Mouse (Mus musculus): Measurements from ENCODE around the gene Nudc. TPM values are rescaled to one million over a fixed set of nuclear protein-coding genes. Genes with fewer than 3 reads are reported as not detected.

The Nudc gene
- polyA plus RNA-seq, 1 experiment from 2014 or later = 199 TPM

DNA sequence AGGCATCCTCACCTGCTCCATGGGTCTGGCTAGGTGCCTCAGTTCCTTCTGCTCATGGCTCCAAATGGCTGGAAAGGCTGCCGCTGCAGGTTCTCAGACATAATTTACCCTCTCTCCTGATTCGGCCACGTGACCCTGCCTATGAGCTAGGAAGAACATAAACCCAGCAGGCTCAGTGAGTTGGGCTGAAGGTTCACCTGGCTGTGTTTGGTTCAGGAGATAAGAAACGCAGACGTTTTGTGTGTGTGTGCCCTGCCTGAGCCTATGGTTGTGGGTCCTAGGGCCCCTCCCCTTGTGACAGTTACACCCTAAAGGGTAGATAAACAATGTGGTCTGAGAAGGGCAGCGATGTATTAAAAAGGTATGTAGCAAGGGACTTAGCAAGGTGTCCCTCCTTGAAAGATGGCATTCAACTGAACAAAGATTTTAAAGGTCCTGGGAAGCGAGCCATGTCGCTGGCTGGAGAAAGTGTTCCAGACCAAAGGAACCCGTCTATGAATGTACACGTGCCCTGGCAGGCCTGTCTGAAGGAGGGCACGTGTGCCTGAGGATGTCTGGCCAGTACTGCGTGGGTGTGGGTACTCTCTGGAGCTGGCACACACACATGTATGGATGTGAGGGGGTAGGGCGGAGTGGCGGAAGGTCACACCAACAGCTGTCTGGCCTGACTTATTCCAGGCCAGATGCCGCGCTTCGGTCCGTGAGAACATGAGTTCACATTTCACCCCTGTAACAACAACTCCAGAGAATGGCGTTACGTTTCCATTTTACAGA is 57.0 kb downstream of the Nudc start:
- H3K9ac ChIP-seq = no peak overlapping the region
- H3K4me1 ChIP-seq (replicated peaks) = peaks cover 34% of the 10 kb centered on the region
- no peaks in the 10 kb centered on the region for H3K36me3 ChIP-seq
- H3K27ac ChIP-seq = no peak overlapping the region
- 82% methylated on average over 20 of the region's 20 CpGs for WGBS
- no peak overlapping the region for H3K4me2 ChIP-seq
- H3K4me3 ChIP-seq = no peak overlapping the region
- no peaks in the 10 kb centered on the region for H3K9me3 ChIP-seq (replicated peaks)
- H3K27me3 ChIP-seq = 0 out of 2 replicates have a peak, but pooled peaks cover 4% of the 10 kb centered on the region
- ATAC-seq (replicated peaks; ENCODE audit: insufficient number of reproducible peaks, insufficient read depth, low FRiP score, low read depth) = no peak

DNA sequence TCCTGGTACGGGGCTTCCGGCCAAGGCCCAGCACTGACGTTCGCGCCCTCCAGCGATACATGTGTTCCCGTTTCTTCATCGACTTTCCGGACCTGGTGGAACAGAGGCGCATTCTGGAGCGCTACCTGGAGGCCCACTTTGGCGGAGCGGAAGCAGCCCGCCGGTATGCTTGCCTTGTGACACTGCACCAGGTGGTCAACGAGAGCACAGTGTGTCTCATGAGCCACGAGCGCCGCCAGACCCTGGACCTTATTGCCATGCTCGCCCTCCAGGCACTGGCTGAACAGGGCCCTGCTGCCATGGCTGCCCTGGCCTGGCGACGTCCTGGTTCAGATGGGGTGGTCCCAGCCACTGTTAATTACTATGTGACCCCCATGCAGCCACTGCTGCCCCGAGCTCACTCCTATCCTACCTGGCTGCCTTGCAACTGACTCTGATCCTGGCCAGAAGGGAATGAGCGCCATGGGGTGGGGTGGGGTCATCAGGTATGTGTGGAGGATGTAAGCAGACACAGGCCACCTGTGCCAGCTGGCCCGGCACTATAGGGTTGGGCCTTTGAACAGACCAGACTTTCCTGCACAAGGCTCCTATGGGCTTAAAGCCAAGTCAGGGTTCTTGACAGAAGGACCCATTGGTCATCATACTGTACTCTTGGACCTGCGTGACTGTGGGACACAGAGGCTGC is 59.0 kb downstream of the Nudc start:
- no peak overlapping the region for H3K4me3 ChIP-seq
- no peak overlapping the region for H3K27ac ChIP-seq
- 91% methylated on average over 26 of the region's 26 CpGs for WGBS
- H3K4me1 ChIP-seq (replicated peaks) = peaks cover 31% of the 10 kb centered on the region
- H3K27me3 ChIP-seq = peaks cover 15% of the 10 kb centered on the region
- no peak for ATAC-seq (replicated peaks; ENCODE audit: insufficient number of reproducible peaks, insufficient read depth, low FRiP score, low read depth)
- H3K4me2 ChIP-seq = no peak overlapping the region
- no peak overlapping the region for H3K9ac ChIP-seq
- no peaks in the 10 kb centered on the region for H3K9me3 ChIP-seq (replicated peaks)
- no peaks in the 10 kb centered on the region for H3K36me3 ChIP-seq

DNA sequence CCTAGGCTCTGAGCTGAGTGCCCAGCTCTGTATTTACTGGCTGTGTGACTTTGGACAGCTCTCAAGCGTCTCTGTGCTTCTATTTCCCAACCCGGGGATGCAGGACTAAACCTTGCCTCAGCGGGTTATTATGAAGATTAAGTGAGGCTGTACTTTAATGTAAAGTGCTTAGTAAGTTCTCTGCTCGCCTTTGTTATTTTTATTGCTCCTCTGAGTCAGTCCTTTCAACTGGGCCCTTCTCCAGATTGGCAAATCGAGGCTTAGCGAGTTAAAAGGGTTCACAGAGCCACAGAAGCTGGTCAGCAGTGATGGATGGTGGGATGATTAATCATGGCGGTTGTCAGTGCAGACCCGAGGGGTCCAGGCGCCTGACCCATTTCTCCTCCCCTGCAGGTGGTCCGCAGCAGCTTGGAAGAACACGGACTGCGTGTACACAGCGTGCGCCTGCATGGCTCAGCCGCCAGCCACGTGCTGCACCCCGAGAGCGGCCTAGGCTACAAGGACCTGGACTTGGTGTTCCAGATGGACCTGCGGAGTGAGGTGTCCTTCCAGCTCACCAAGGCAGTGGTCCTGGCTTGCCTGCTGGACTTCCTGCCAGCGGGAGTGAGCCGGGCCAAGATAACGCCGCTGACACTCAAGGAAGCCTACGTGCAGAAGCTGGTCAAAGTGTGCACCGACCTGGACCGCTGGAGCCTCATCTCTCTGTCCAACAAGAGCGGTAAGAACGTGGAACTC is 59.9 kb downstream of the Nudc start:
- Histone ChIP-seq H3K9me3 (replicated peaks) (no peaks in the 10 kb centered on the region), H3K4me3 (no peak overlapping the region), H3K36me3 (no peaks in the 10 kb centered on the region), H3K27ac (no peak overlapping the region), H3K4me2 (no peak overlapping the region), H3K4me1 (replicated peaks) (peaks cover 27% of the 10 kb centered on the region), H3K27me3 (peaks cover 25% of the 10 kb centered on the region), H3K9ac (no peak overlapping the region)
- WGBS = 82% methylated on average over 28 of the region's 28 CpGs
- ATAC-seq (replicated peaks; ENCODE audit: insufficient number of reproducible peaks, insufficient read depth, low FRiP score, low read depth) = no peak

DNA sequence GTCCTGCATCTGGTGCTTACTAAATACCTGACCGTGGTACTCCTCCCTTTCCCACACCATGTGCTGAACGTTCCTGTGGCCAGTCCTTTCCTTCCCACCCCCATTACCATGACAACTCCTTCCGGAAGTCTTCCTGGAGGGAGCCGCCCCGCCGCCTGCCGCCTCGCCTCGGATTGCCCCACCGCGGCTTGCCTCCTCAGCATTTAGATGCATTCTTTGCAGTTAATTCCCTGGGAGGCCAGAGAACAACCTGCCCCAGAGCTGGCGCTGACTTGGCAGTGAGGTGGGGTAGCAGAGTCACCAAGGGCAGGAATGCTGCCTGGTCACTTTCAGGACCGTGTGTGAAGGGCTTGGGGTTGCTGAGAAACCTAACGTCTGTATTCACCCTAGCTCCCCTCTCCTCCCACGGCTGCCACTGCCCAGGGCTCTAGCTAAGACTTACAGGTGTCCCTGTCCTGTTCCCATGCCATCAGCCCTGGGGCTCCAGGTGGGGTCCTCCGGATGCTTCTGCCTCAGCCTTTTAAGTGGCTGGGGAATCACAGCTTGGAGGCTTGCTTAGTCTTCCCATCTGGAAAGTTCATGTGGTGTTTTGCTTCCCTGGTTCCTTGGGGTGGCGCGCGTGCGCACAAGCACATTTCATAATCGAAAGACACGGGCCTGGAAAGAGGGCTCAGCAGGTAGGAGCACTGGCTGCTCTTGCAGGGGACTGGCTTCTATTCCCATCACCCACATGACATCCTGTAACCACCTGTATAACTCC is 61.4 kb downstream of the Nudc start:
- WGBS = 12% methylated on average over 22 of the region's 22 CpGs
- H3K4me2 ChIP-seq = peak overlapping the region; percentile 48
- H3K4me3 ChIP-seq = peak overlapping the region; percentile 20

More for the DNA sequence above, 61.4 kb downstream of the Nudc start:
- Histone ChIP-seq H3K9ac (peak overlapping the region; percentile 33; the same call in 1 of the 2 replicates), H3K4me1 (replicated peaks) (peaks cover 30% of the 10 kb centered on the region), H3K9me3 (replicated peaks) (no peaks in the 10 kb centered on the region), H3K36me3 (no peaks in the 10 kb centered on the region), H3K27ac (no peak overlapping the region), H3K27me3 (peaks cover 33% of the 10 kb centered on the region)
- no peak for ATAC-seq (replicated peaks; ENCODE audit: insufficient number of reproducible peaks, insufficient read depth, low FRiP score, low read depth)

Small RNA genes within 50 kb of the gene (microRNA-seq; reads per million reads assigned to microRNA genes)
- not detected for gene Gm23158

Other genes with a start within 250 kb of the Nudc start
- gene Wdtc1, start 192.5 kb downstream of the Nudc start, polyA plus RNA-seq (2015; fragmentation: Nextera tagmentation; extraction: Ambion mirVana) = 11.4 and 14.3 TPM in 2 replicates
- 6.6 and 8.2 TPM in 2 replicates for gene Slc9a1, start 176.3 kb downstream of the Nudc start, polyA plus RNA-seq (2015; fragmentation: Nextera tagmentation; extraction: Ambion mirVana)
- 0.83 and 1.2 TPM in 2 replicates for gene Tent5b, start 65.9 kb downstream of the Nudc start, polyA plus RNA-seq (2015; fragmentation: Nextera tagmentation; extraction: Ambion mirVana)
- gene Trnp1, start 47.4 kb downstream of the Nudc start, polyA plus RNA-seq (2015; fragmentation: Nextera tagmentation; extraction: Ambion mirVana) = 1.3 and 1.4 TPM in 2 replicates
- gene Kdf1, start 27.0 kb downstream of the Nudc start, polyA plus RNA-seq (2015; fragmentation: Nextera tagmentation; extraction: Ambion mirVana) = 0.84 and 5.0 TPM in 2 replicates
- gene Nr0b2, start 7.4 kb upstream of the Nudc start, polyA plus RNA-seq (2015; fragmentation: Nextera tagmentation; extraction: Ambion mirVana) = 13.4 and 16.0 TPM in 2 replicates
- 3.8 and 4.8 TPM in 2 replicates for gene Gpatch3, start 28.7 kb upstream of the Nudc start, polyA plus RNA-seq (2015; fragmentation: Nextera tagmentation; extraction: Ambion mirVana)
- gene Gpn2, start 38.4 kb upstream of the Nudc start, polyA plus RNA-seq (2015; fragmentation: Nextera tagmentation; extraction: Ambion mirVana) = 10.4 and 11.8 TPM in 2 replicates
- gene Sfn, start 56.2 kb upstream of the Nudc start, polyA plus RNA-seq (2015; fragmentation: Nextera tagmentation; extraction: Ambion mirVana) = 3.0 and 25.1 TPM in 2 replicates
- 4.6 and 9.4 TPM in 2 replicates for gene Zdhhc18, start 104.2 kb upstream of the Nudc start, polyA plus RNA-seq (2015; fragmentation: Nextera tagmentation; extraction: Ambion mirVana)
- gene Pigv, start 126.7 kb upstream of the Nudc start, polyA plus RNA-seq (2015; fragmentation: Nextera tagmentation; extraction: Ambion mirVana) = 11.8 and 14.6 TPM in 2 replicates
- gene Arid1a, start 210.8 kb upstream of the Nudc start, polyA plus RNA-seq (2015; fragmentation: Nextera tagmentation; extraction: Ambion mirVana) = 16.5 and 20.4 TPM in 2 replicates

Data from heart, embryonic 15.5 days (tissue).